Mouse (Mus musculus): ENCODE measurements around the gene Slc6a21. TPM values are rescaled to one million over a fixed set of nuclear protein-coding genes. Genes with fewer than 3 reads are reported as not detected.

Slc6a21 gene
- polyA plus RNA-seq, 1 experiment: 0.08 TPM

DNA sequence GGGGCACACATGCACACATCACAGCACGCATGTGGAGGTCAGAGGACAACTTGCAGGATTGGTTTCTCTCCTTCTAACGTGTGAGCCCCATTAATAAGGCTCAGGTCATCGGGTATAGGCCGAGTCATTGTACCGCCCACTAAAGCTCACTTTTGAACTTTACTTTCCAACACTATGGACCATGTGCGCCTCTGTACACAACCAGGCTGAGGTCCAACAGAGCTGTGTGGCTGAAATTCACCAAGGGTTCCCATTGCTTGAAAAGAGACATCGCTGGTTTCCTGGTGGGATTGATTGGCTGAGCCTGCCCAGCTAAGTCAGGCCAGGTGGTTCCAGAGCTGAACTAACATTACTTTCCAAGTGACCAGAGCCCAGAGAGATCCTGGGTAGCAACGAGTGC lies 3.6 kb upstream of the Slc6a21 start:
- no peaks in the 10 kb centered on the region for H3K4me1 ChIP-seq (ENCODE audit: control insufficient read depth, insufficient read depth, low read length)
- no peak overlapping the region for H3K4me3 ChIP-seq (ENCODE audit: insufficient read depth, low read length)
- H3K27ac ChIP-seq (ENCODE audit: insufficient read depth, low read length): no peak overlapping the region
- TF ChIP-seq POLR2A (IDR thresholded peaks at IDR 0.05; ENCODE audit: extremely low read depth, insufficient read depth, low read length) (no peak), CTCF (IDR thresholded peaks at IDR 0.05; ENCODE audit: extremely low read depth, insufficient read depth, low read length) (no peak)

DNA sequence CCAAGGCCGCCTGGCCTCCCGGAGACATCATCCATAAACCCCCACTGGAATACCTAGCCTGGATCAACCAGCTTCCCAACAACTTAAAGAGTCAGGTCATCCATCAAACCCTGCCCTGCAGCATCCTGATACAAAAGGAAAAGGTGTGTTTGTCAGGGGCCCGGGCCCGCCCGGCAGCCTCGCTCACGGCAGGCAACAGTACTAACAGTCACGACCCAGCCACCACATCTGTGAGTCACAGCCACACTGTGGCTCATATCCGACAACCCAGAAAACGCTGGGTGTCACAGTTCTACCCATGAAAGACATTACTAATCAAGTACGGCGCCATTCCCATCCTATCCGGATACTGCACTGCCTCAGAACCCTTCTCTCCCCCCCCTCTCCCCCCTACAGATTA lies 9.2 kb downstream of the Slc6a21 start:
- Histone ChIP-seq H3K4me3 (ENCODE audit: insufficient read depth, low read length) (no peak overlapping the region), H3K4me1 (ENCODE audit: control insufficient read depth, insufficient read depth, low read length) (no peaks in the 10 kb centered on the region), H3K27ac (ENCODE audit: insufficient read depth, low read length) (no peak overlapping the region)
- TF ChIP-seq POLR2A (IDR thresholded peaks at IDR 0.05; ENCODE audit: extremely low read depth, insufficient read depth, low read length): no peak

DNA sequence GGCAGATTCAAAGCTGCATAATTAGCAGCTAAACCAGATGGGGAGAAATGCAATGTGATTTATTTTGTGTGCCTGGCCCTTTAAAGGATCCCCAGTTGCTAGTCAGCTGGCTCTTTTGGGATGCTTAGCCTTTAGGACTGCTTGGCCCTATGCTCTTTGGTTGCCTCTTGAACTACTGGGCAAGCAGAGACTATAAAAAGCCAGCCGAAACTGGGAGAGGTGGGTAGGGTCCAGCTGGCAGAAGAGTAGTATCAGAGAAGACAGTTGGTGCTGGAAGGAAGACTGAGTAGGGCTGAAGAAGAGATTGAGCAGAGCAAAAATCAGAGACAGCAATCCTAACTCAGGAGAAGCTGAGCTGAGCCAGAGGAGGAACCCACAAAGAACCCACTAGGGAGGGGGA lies 19.3 kb downstream of the Slc6a21 start:
- H3K27ac ChIP-seq (ENCODE audit: insufficient read depth, low read length): no peak overlapping the region
- H3K4me1 ChIP-seq (ENCODE audit: control insufficient read depth, insufficient read depth, low read length): no peaks in the 10 kb centered on the region; the same call in none of the 2 replicates
- TF ChIP-seq CTCF (IDR thresholded peaks at IDR 0.05; ENCODE audit: extremely low read depth, insufficient read depth, low read length): no peak
- no peak for TF ChIP-seq POLR2A (IDR thresholded peaks at IDR 0.05; ENCODE audit: extremely low read depth, insufficient read depth, low read length)
- no peak overlapping the region for H3K4me3 ChIP-seq (ENCODE audit: insufficient read depth, low read length)

DNA sequence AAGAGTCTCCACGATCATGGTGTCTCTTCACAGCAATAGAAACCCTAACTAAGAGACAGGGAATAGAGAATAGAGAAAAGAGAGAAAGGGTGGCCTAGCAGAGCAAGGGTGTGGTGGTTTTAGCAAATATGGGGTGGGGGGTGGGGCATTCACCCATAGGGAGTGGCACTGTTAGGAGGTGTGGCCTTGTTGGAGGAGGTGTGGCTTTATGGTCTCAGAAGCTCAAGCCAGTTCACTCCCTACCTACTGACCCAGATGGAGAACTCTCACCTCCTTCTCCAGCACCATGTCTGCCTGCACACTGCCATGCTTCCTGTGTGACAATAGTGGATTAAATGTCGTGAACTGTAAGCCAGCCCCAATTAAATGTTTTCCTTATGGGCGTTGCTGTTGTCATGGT lies 20.2 kb downstream of the Slc6a21 start:
- H3K4me1 ChIP-seq (ENCODE audit: control insufficient read depth, insufficient read depth, low read length): no peaks in the 10 kb centered on the region; the same call in none of the 2 replicates
- H3K4me3 ChIP-seq (ENCODE audit: insufficient read depth, low read length): no peak overlapping the region
- TF ChIP-seq POLR2A (IDR thresholded peaks at IDR 0.05; ENCODE audit: extremely low read depth, insufficient read depth, low read length) (no peak), CTCF (IDR thresholded peaks at IDR 0.05; ENCODE audit: extremely low read depth, insufficient read depth, low read length) (no peak)
- H3K27ac ChIP-seq (ENCODE audit: insufficient read depth, low read length): no peak overlapping the region

DNA sequence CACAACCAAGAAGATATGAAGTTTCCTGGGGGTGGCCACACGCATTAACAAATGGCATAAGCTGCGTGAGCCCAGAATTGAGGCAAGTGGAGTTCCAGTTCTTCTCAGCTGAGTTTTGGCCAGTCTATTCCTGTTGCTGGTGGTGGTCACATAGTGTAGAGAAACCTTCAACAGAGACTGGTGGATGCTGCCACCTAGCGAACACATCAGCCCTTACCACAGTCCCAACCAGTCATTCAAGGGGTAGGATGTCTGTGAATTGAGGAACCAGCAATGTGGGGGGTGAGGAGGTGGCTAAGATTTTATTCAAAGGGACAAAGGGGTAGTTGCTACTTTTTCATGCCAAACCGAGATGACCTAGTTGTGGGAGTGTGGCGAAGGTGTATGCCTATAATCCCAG lies 22.4 kb downstream of the Slc6a21 start:
- Histone ChIP-seq H3K27ac (ENCODE audit: insufficient read depth, low read length) (no peak overlapping the region), H3K4me3 (ENCODE audit: insufficient read depth, low read length) (no peak overlapping the region), H3K4me1 (ENCODE audit: control insufficient read depth, insufficient read depth, low read length) (no peaks in the 10 kb centered on the region; the same call in none of the 2 replicates)
- no peak for TF ChIP-seq POLR2A (IDR thresholded peaks at IDR 0.05; ENCODE audit: extremely low read depth, insufficient read depth, low read length)
- TF ChIP-seq CTCF (IDR thresholded peaks at IDR 0.05; ENCODE audit: extremely low read depth, insufficient read depth, low read length): peak; percentile 97

DNA sequence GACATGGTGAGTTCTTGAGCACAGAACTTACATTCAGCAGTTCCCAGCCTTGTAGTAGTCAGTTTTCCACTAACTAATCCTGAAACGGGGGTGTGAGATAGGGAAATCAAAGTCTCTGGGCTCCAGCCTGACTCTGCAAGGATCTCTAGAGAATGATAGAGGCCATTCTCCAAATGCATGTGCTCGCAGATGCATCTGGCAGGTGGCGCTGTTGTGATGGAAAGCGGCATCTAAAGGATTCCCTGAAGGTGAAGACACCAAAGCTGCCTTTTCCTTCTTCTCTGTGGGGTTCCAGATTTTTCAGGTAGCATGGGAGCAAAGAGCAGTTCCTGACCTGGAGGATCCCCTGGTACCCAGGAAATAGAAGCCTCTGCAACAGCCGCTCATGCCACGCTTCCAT lies 23.0 kb downstream of the Slc6a21 start:
- TF ChIP-seq CTCF (IDR thresholded peaks at IDR 0.05; ENCODE audit: extremely low read depth, insufficient read depth, low read length) (peak; percentile 82), POLR2A (IDR thresholded peaks at IDR 0.05; ENCODE audit: extremely low read depth, insufficient read depth, low read length) (0 out of 2 replicates have a peak, but pooled peaks have one; percentile 14)
- Histone ChIP-seq H3K27ac (ENCODE audit: insufficient read depth, low read length) (no peak overlapping the region), H3K4me1 (ENCODE audit: control insufficient read depth, insufficient read depth, low read length) (no peaks in the 10 kb centered on the region; the same call in none of the 2 replicates), H3K4me3 (ENCODE audit: insufficient read depth, low read length) (no peak overlapping the region)

DNA sequence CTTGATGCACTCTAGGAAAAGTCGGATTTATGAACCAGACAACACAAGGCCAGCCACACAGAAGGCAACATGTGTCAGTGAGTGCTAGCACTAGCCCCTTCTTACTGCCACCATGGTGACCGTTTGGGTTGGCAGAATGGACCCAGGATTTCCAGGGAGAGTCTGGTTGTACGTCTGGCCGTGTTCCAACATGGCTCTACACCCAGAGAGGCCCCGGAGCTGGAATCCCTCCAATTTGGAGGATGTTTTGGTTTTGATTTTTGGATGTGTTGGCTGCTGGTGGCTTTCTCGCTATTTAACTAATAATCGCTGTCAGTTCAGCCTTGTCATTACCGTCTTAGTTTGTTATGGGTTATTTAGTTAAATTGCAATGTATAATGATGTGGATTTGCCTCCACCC lies 25.3 kb downstream of the Slc6a21 start:
- Histone ChIP-seq H3K4me1 (ENCODE audit: control insufficient read depth, insufficient read depth, low read length) (no peaks in the 10 kb centered on the region; the same call in 1 of the 2 replicates), H3K27ac (ENCODE audit: insufficient read depth, low read length) (no peak overlapping the region), H3K4me3 (ENCODE audit: insufficient read depth, low read length) (no peak overlapping the region)
- no peak for TF ChIP-seq CTCF (IDR thresholded peaks at IDR 0.05; ENCODE audit: extremely low read depth, insufficient read depth, low read length)
- TF ChIP-seq POLR2A (IDR thresholded peaks at IDR 0.05; ENCODE audit: extremely low read depth, insufficient read depth, low read length): no peak

DNA sequence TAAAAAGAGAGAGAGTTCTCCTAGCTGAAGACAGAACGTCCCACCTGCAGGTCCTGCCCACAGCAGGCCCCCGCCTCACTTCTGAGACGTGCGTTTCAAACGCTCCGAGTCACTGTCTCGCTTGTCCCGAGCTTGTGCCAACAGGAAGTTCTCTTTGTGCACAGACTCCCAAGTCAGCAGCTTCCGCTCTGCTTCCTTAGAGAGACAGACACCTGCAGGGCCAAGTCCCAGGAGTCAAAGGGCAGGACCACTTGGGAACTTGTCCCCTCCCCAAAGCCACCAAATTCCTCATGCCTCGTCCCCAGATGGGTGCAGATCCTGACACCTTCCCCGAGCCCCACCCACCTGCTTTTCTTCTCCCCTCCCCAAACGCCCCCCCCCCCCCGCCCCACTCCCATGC lies 27.6 kb downstream of the Slc6a21 start:
- Histone ChIP-seq H3K27ac (ENCODE audit: insufficient read depth, low read length) (no peak overlapping the region), H3K4me1 (ENCODE audit: control insufficient read depth, insufficient read depth, low read length) (no peaks in the 10 kb centered on the region), H3K4me3 (ENCODE audit: insufficient read depth, low read length) (peak overlapping the region; percentile 26; the same call in 1 of the 2 replicates)
- TF ChIP-seq CTCF (IDR thresholded peaks at IDR 0.05; ENCODE audit: extremely low read depth, insufficient read depth, low read length): no peak
- TF ChIP-seq POLR2A (IDR thresholded peaks at IDR 0.05; ENCODE audit: extremely low read depth, insufficient read depth, low read length): no peak

DNA sequence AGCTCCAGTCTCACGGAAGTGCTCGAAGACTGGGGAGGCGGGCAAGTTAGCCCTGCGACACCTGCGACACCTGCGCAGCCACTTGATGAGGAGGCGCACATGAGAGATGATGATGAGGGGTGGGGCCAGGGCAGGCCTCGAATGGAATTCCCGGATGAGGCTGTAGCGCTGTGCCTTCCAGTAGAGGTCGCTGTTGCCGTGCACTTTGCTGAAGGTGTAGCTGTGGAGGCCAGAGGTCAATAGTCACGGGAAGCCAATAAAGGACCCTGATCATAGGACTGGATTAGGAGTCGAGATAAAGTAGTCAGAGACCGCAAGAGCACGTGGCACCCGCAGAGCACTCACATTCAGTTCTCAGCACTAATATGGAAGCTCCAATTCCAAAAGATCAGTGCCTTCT lies 28.0 kb downstream of the Slc6a21 start:
- no peaks in the 10 kb centered on the region for H3K4me1 ChIP-seq (ENCODE audit: control insufficient read depth, insufficient read depth, low read length)
- no peak overlapping the region for H3K27ac ChIP-seq (ENCODE audit: insufficient read depth, low read length)
- H3K4me3 ChIP-seq (ENCODE audit: insufficient read depth, low read length): peak overlapping the region; percentile 26; the same call in 1 of the 2 replicates
- TF ChIP-seq CTCF (IDR thresholded peaks at IDR 0.05; ENCODE audit: extremely low read depth, insufficient read depth, low read length) (peak; percentile 75), POLR2A (IDR thresholded peaks at IDR 0.05; ENCODE audit: extremely low read depth, insufficient read depth, low read length) (no peak)

DNA sequence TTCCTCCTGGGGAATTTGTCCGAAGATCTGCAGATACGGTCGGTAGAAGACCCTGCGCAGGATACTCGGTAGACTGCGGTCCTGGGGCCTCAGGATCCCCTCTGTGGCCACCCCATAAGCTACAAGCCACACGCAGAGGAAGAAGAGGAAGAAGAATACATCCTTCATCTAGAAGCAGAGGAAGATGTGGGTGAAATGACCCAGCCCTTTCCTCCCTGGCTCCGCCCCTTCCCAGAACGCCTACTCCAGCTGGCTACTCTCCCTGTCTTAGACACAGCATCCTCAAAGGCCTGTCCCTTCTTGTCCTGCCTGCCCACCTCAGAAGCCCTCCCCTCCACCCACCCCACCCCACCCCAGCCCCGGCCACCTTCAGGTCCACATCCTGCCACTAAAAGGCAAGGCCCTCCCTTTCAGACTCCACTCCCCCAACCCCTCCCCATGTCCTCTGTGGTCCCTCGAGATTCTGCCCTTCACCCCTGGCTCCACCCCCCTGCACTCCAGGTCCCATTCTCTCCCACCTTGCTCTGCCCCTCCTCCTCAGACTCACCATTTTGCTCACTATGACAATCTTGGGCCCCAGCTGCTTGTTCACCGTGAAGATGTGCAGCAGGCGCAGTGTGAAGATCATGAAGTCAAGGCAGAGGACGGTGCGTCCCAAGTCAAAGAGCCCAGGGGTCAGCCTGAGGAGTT lies 31.4 kb downstream of the Slc6a21 start:
- no peak overlapping the region for H3K4me3 ChIP-seq (ENCODE audit: insufficient read depth, low read length)
- no peak overlapping the region for H3K27ac ChIP-seq (ENCODE audit: insufficient read depth, low read length)
- TF ChIP-seq POLR2A (IDR thresholded peaks at IDR 0.05; ENCODE audit: extremely low read depth, insufficient read depth, low read length) (no peak), CTCF (IDR thresholded peaks at IDR 0.05; ENCODE audit: extremely low read depth, insufficient read depth, low read length) (no peak)
- no peaks in the 10 kb centered on the region for H3K4me1 ChIP-seq (ENCODE audit: control insufficient read depth, insufficient read depth, low read length)

All from cortical plate, adult 2 months (tissue).